Mouse (Mus musculus): ENCODE measurements around the gene Frem3. TPM values are rescaled to one million over a fixed set of nuclear protein-coding genes. Genes with fewer than 3 reads are reported as not detected.

Gene Frem3
- polyA plus RNA-seq (2015; fragmentation: Nextera tagmentation; extraction: Ambion mirVana) = 0.03 TPM in 2 replicates

GRCm38 (mm10) chr8:80610549-80611440, at the start of gene Frem3:
Gene Frem3 (plus strand): TSS chr8:80611080.
- ATAC-seq = peak; percentile 37
- H3K4me1 ChIP-seq (replicated peaks) = peaks cover 15% of the 10 kb centered on the region
- peak within 1 kb of the TSS; percentile 32 for H3K4me3 ChIP-seq (replicated peaks)
- H3K4me2 ChIP-seq (replicated peaks) = peak within 1 kb of the TSS; percentile 56
- H3K9me3 ChIP-seq = no peaks in the 10 kb centered on the region
- WGBS = 2% methylated on average over 32 of the region's 32 CpGs
- H3K27me3 ChIP-seq = peaks cover 35% of the 10 kb centered on the region
- peak within 1 kb of the TSS; percentile 45 for H3K9ac ChIP-seq (replicated peaks)
- H3K36me3 ChIP-seq = no peaks in the 10 kb centered on the region
- H3K27ac ChIP-seq = no peak within 1 kb of the TSS

DNA sequence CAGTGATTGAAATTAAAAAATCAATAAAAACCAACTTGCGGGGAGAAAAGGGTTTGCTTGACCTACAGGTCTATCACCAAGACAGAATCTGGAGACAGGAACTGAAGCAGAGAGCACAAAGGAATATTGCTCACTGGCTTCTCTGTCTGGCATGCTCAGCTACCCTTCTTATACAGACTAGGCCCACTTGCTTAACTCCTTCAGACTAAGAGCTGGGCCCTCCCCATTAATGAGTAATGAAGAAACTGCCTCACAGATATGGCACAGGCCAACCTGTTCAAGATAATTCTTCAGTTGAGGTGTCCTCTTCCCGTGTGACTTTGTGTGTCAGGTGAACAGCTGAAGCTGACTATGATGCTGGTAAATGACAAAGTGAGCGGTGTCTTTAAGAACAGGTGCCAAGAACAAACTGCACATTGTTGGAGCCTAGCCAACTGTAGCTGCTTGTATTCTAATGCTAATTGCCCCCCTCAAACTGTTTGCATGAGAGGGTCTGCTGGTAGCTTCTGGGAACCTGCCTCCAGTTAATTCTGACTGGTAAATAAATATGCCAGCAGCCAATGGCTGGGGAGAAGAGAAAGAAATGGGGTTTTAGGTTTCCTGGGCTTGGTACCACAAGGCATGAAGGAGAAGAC, 46.6 kb upstream of the Frem3 start:
- no peaks in the 10 kb centered on the region for H3K27me3 ChIP-seq
- H3K4me2 ChIP-seq (replicated peaks) = no peak overlapping the region
- 55% methylated on average over 3 of the region's 3 CpGs for WGBS
- no peaks in the 10 kb centered on the region for H3K36me3 ChIP-seq
- no peak overlapping the region for H3K27ac ChIP-seq
- no peaks in the 10 kb centered on the region for H3K9me3 ChIP-seq
- H3K4me3 ChIP-seq (replicated peaks) = no peak overlapping the region
- H3K4me1 ChIP-seq (replicated peaks) = no peaks in the 10 kb centered on the region
- H3K9ac ChIP-seq (replicated peaks) = no peak overlapping the region
- ATAC-seq = peak; percentile 50; the same call in 1 of the 2 replicates

- ATAC-seq = no peak
- Histone ChIP-seq H3K4me3 (replicated peaks) (no peak overlapping the region), H3K9ac (replicated peaks) (no peak overlapping the region), H3K36me3 (no peaks in the 10 kb centered on the region), H3K27ac (no peak overlapping the region), H3K4me2 (replicated peaks) (no peak overlapping the region), H3K9me3 (no peaks in the 10 kb centered on the region), H3K27me3 (no peaks in the 10 kb centered on the region), H3K4me1 (replicated peaks) (no peaks in the 10 kb centered on the region)
- WGBS = 90% methylated on average over 1 of the region's 1 CpGs
Observed at GRCm38 (mm10) chr8:80567471-80567870, 43.4 kb upstream of the Frem3 start.

- ATAC-seq = no peak
- Histone ChIP-seq H3K4me3 (replicated peaks) (no peak overlapping the region), H3K27ac (no peak overlapping the region), H3K4me2 (replicated peaks) (no peak overlapping the region), H3K4me1 (replicated peaks) (no peaks in the 10 kb centered on the region), H3K36me3 (no peaks in the 10 kb centered on the region), H3K9ac (replicated peaks) (no peak overlapping the region), H3K9me3 (no peaks in the 10 kb centered on the region), H3K27me3 (no peaks in the 10 kb centered on the region)
- WGBS = 70% methylated on average over 6 of the region's 6 CpGs
Observed at GRCm38 (mm10) chr8:80568243-80568995, 42.5 kb upstream of the Frem3 start.

DNA sequence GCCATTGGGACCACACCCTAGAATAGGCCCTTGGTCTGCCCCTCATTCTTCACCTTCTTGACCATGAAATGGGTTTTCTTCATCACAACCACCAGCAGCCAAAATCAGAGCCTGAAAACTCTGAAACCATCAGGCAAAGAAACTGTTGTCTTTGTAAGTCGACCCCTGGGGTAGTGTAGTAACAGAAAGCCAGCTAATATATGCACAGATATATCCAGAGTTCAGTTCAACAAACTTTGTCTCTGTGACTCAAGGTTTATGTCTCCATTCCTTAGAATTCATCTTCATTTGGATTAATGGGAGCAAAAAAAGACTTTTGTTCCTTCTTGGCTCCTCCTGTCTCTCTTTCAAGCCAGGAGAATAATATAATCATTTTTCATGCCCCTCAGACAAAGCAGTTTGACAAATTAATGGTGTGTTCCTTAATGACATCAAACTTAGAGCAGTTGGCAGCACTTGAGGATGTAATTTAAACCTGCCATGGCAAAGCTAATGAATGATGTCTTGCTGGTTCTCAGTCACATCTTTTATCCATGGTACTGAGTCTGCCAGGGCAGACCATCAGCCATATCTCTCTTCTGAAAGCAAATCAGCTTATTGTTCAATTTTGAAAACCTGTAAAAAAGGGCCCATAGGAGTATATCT, 38.3 kb upstream of the Frem3 start:
- H3K9me3 ChIP-seq = no peaks in the 10 kb centered on the region
- H3K4me1 ChIP-seq (replicated peaks) = no peaks in the 10 kb centered on the region
- H3K4me2 ChIP-seq (replicated peaks) = no peak overlapping the region
- WGBS = 79% methylated on average over 1 of the region's 1 CpGs
- ATAC-seq = no peak
- H3K27ac ChIP-seq = no peak overlapping the region
- H3K9ac ChIP-seq (replicated peaks) = no peak overlapping the region
- no peak overlapping the region for H3K4me3 ChIP-seq (replicated peaks)
- H3K36me3 ChIP-seq = no peaks in the 10 kb centered on the region
- no peaks in the 10 kb centered on the region for H3K27me3 ChIP-seq

DNA sequence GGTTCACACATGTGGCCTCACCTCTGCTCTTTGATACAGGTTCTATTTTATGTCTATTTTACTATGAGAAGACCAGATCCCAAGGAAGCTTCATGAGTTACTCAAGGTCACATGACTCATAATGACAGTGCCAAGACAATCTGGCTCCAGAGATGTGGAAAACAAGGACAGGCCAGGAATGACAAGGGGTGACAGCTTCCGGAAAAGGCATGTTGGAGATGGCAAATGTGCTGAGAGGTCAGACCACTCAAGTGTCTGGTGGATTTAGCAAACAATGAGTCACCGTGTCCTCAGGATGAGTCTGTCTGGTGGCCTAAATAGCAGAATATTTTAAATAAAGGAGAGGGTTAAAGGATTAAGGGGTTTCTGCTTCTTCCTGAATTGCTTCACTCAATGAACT, 33.8 kb upstream of the Frem3 start:
- Histone ChIP-seq H3K36me3 (no peaks in the 10 kb centered on the region), H3K4me2 (replicated peaks) (no peak overlapping the region), H3K27ac (no peak overlapping the region), H3K27me3 (no peaks in the 10 kb centered on the region), H3K4me3 (replicated peaks) (no peak overlapping the region), H3K9me3 (no peaks in the 10 kb centered on the region), H3K9ac (replicated peaks) (no peak overlapping the region), H3K4me1 (replicated peaks) (no peaks in the 10 kb centered on the region)
- WGBS = 65% methylated on average over 2 of the region's 2 CpGs
- ATAC-seq = no peak

DNA sequence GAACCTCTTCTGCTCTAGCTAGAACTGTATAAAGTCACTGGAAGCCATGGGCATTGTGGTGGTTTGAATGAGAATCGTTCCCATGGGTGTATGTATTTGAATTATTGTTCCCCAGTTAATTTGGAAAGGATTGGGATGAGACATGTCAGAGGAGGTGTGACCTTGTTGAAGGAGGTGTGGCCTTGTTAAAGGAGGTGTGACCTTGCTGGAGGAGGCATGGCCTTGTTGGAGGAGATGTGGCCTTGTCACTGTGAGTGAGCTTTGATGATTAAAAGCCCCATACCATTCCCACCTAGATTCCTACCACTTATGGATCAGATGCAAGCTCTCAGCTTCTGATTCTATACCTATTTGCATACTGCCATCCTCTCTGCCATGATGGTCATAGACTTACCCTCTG, 31.8 kb upstream of the Frem3 start:
- Histone ChIP-seq H3K27me3 (no peaks in the 10 kb centered on the region), H3K4me2 (replicated peaks) (no peak overlapping the region), H3K4me3 (replicated peaks) (no peak overlapping the region), H3K4me1 (replicated peaks) (no peaks in the 10 kb centered on the region), H3K27ac (no peak overlapping the region), H3K9me3 (no peaks in the 10 kb centered on the region), H3K9ac (replicated peaks) (no peak overlapping the region), H3K36me3 (no peaks in the 10 kb centered on the region)
- WGBS = 72% methylated on average over 1 of the region's 1 CpGs
- no peak for ATAC-seq

- 86% methylated on average over 5 of the region's 5 CpGs for WGBS
Observed at GRCm38 (mm10) chr8:80592626-80593025, 18.3 kb upstream of the Frem3 start.

DNA sequence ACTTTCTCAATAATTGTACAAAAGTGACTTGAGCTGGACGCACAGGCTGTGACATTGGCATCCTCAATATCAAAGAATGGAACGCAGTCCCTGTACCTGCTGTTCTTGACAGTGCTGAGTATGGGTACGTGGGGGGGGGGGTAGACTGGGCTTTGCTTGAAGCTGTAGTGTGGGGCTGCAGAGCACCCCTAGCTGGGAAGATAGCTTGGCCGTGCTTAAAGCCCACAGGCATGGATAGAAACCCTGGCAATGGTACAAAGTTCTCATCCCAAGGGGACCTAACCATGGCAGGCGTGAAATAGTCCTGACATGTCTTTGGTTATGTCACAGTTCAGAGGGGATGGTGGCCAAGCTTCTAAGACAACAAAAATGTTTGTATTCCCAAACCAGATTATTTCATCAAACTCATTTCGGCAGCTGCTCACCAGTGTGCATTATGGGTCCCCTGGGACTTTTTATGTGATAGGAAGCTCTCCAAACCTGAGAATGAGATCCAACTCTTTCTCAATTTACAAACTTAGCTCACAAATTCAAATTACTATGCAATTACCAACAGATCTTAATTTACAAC, 10.2 kb upstream of the Frem3 start:
- H3K27ac ChIP-seq = no peak overlapping the region

More at GRCm38 (mm10) chr8:80592626-80593025, 18.3 kb upstream of the Frem3 start:
- no peaks in the 10 kb centered on the region for H3K4me1 ChIP-seq (replicated peaks)
- no peak overlapping the region for H3K4me3 ChIP-seq (replicated peaks)
- no peak overlapping the region for H3K9ac ChIP-seq (replicated peaks)
- H3K36me3 ChIP-seq = no peaks in the 10 kb centered on the region
- no peaks in the 10 kb centered on the region for H3K27me3 ChIP-seq
- H3K27ac ChIP-seq = no peak overlapping the region
- no peak for ATAC-seq
- H3K9me3 ChIP-seq = no peaks in the 10 kb centered on the region
- H3K4me2 ChIP-seq (replicated peaks) = no peak overlapping the region

DNA sequence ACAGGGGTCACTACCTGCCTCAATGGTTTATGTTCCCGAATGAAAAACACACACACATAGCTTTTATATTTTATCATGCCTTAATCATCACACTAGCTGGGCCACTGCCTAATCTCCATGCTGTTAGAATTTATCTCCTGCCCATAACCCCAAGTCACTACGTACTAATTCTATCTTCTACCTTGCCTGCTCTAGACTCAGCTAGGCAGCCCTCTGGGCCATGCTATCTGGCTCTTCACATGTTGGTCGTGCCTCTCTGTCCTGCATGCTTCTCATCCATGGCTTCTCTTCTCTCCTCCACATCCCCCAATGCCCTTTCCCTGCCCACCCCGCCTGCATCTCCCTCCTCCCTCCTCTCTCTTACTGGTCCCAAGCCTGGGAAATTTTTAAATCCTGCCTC, 9.0 kb upstream of the Frem3 start:
- H3K27ac ChIP-seq = no peak overlapping the region
- no peak for ATAC-seq
- no peaks in the 10 kb centered on the region for H3K36me3 ChIP-seq
- H3K9ac ChIP-seq (replicated peaks) = no peak overlapping the region
- no peak overlapping the region for H3K4me3 ChIP-seq (replicated peaks)
- no peak overlapping the region for H3K4me2 ChIP-seq (replicated peaks)
- H3K9me3 ChIP-seq = no peaks in the 10 kb centered on the region
- peaks cover 5% of the 10 kb centered on the region; the same call in 1 of the 2 replicates for H3K4me1 ChIP-seq (replicated peaks)
- WGBS = 80% methylated on average over 4 of the region's 4 CpGs
- H3K27me3 ChIP-seq = no peaks in the 10 kb centered on the region

More for the DNA sequence above, 10.2 kb upstream of the Frem3 start:
- Histone ChIP-seq H3K4me3 (replicated peaks) (no peak overlapping the region), H3K9ac (replicated peaks) (no peak overlapping the region), H3K36me3 (no peaks in the 10 kb centered on the region), H3K4me2 (replicated peaks) (no peak overlapping the region), H3K4me1 (replicated peaks) (peaks cover 5% of the 10 kb centered on the region; the same call in 1 of the 2 replicates), H3K27me3 (no peaks in the 10 kb centered on the region), H3K9me3 (no peaks in the 10 kb centered on the region)
- WGBS = 68% methylated on average over 6 of the region's 6 CpGs
- peak; percentile 63 for ATAC-seq

GRCm38 (mm10) chr8:80607082-80607481, 3.8 kb upstream of the Frem3 start:
- no peak for ATAC-seq
- peaks cover 18% of the 10 kb centered on the region for H3K27me3 ChIP-seq
- no peak overlapping the region for H3K4me2 ChIP-seq (replicated peaks)
- no peak overlapping the region for H3K9ac ChIP-seq (replicated peaks)
- H3K27ac ChIP-seq = no peak overlapping the region
- H3K4me3 ChIP-seq (replicated peaks) = no peak overlapping the region
- H3K4me1 ChIP-seq (replicated peaks) = peaks cover 15% of the 10 kb centered on the region
- WGBS = 93% methylated on average over 4 of the region's 4 CpGs
- H3K9me3 ChIP-seq = no peaks in the 10 kb centered on the region
- no peaks in the 10 kb centered on the region for H3K36me3 ChIP-seq
